Mouse (Mus musculus): ENCODE measurements around the gene Il11ra1. TPM values are rescaled to one million over a fixed set of nuclear protein-coding genes. Genes with fewer than 3 reads are reported as not detected.

Il11ra1 gene
- total and polyA plus RNA-seq, 3 experiments: 79.9 to 99.3 (median 88.2) TPM

DNA sequence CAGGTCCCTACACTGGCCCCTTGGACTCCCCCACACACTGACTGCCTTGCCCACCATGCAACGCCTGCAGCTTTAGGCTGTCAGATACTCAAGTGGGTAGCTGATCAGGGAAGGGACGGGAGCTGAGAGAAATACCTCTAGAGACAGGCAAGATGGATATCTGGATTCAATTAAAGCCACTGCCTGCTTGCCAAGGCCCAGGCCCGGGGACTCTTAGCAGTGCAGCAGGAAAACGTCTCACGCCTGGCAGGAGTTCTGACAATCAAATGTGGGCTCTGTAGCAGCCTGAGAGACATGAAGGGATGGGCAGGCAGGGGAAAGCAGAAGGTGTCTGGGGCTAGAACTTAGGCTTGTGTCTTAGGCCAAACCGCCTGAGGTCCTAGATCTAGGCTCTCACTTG, 17.0 kb downstream of the Il11ra1 start:
- Histone ChIP-seq H3K4me3 (no peak overlapping the region), H3K79me2 (replicated peaks; ENCODE audit: control insufficient read depth, insufficient read depth, low read length) (no peaks in the 10 kb centered on the region), H3K27ac (no peak overlapping the region), H3K36me3 (ENCODE audit: control insufficient read depth, insufficient read depth, low read length) (no peaks in the 10 kb centered on the region), H3K27me3 (ENCODE audit: control insufficient read depth, insufficient read depth, low read length) (no peaks in the 10 kb centered on the region), H3K9ac (ENCODE audit: low read depth, low read length) (no peak overlapping the region), H3K4me1 (ENCODE audit: control insufficient read depth, insufficient read depth, low read length) (peaks cover 5% of the 10 kb centered on the region)
- TF ChIP-seq POLR2A (IDR thresholded peaks at IDR 0.05; ENCODE audit: insufficient read depth, low read depth, low read length) (no peak), EP300 (IDR thresholded peaks at IDR 0.05; ENCODE audit: insufficient read depth, low read depth, low read length) (no peak), CTCF (IDR thresholded peaks at IDR 0.05) (no peak)
- WGBS: 69% methylated on average over 6 of the region's 6 CpGs
- intact Hi-C loops (cut with DNase I): no loop called here
- DNase-seq: no peak

DNA sequence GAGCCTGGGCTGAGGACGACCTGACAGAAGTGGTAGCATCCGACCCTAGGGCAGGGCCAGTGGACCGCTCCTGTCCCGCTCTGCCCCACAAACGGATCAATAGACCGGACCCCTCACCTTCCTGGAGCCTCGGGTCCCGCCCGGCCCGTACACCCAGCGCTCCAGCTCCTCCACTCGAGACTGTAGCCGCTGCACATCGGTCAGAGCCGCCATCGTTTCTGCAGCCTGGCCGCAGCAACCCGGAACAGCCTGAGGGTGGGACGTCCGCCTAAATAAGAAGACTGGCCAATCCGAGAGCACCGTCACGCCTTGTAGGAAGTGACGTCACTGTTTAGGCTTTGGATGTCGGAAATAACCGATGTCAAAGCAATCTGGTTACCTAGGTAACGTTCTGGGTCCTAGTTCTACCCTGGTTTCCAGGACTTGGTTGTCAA, 23.1 kb downstream of the Il11ra1 start, which contains the start of gene Dctn3:
Gene Dctn3 (minus strand): TSS at position 253 of the 434 bp plus-strand sequence.
- Histone ChIP-seq H3K9ac (ENCODE audit: low read depth, low read length) (peak within 1 kb of the TSS; percentile 94), H3K79me2 (replicated peaks; ENCODE audit: control insufficient read depth, insufficient read depth, low read length) (no peaks in the 10 kb centered on the region), H3K4me1 (ENCODE audit: control insufficient read depth, insufficient read depth, low read length) (peaks cover 4% of the 10 kb centered on the region), H3K27ac (peak within 1 kb of the TSS; percentile 47), H3K36me3 (ENCODE audit: control insufficient read depth, insufficient read depth, low read length) (no peaks in the 10 kb centered on the region; the same call in 1 of the 2 replicates), H3K4me3 (peak within 1 kb of the TSS; percentile 95), H3K27me3 (ENCODE audit: control insufficient read depth, insufficient read depth, low read length) (peaks cover 6% of the 10 kb centered on the region)
- peak; percentile 85 to 91 for DNase-seq
- WGBS: under 1% methylated on average over 27 of the region's 27 CpGs
- intact Hi-C loops (cut with DNase I): loop anchor here (2.0 kb wide), 1 partner anchor 14 kb away; no protein-coding TSS in a partner anchor
- TF ChIP-seq POLR2A (IDR thresholded peaks at IDR 0.05; ENCODE audit: insufficient read depth, low read depth, low read length) (peak; percentile 92), EP300 (IDR thresholded peaks at IDR 0.05; ENCODE audit: insufficient read depth, low read depth, low read length) (no peak)

DNA sequence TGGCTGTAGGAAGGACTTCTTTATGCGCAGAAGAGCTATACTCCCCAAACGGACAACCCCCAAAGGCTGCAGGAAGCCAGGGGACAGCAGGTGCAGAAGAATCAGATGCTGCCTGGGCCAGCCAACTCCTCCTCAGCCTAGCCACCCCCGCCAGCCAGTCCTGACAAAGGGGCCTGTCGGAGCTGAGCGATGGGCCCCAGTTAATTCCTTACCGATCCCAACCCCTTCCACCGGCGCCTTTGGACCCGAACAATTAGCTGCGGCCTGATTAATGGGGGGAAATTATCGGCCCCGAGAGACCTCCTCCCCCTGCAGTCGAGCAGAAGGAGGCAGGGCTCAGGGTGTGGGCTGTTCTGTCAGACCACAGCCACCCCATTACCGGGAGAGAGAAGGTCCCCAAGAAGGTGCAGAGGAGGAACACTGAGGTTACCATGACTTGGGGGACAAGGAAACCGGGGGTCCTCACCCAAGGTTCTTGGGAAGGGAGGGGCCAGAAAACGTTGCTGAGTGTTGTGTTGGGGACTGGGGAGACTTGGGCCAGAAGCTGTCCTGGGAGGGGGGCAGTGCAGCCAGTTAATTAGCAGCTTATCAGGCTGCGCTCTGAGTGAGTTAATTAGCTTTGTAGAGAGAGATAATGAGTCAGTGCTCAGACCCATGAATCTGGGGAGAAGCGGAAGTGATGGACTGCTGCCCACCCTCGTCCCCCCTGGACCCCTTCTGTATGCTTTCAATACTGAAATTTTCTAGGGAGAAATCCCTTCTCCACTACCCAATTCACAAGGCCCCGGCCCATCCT, 27.2 kb downstream of the Il11ra1 start:
- intact Hi-C loops (cut with DNase I): no loop called here
- Histone ChIP-seq H3K4me3 (no peak overlapping the region), H3K9ac (ENCODE audit: low read depth, low read length) (no peak overlapping the region), H3K27me3 (ENCODE audit: control insufficient read depth, insufficient read depth, low read length) (peaks cover 11% of the 10 kb centered on the region), H3K4me1 (ENCODE audit: control insufficient read depth, insufficient read depth, low read length) (peaks cover 3% of the 10 kb centered on the region), H3K36me3 (ENCODE audit: control insufficient read depth, insufficient read depth, low read length) (no peaks in the 10 kb centered on the region; the same call in 1 of the 2 replicates), H3K79me2 (replicated peaks; ENCODE audit: control insufficient read depth, insufficient read depth, low read length) (no peaks in the 10 kb centered on the region), H3K27ac (no peak overlapping the region)
- no peak for DNase-seq
- WGBS: 22% methylated on average over 20 of the region's 20 CpGs
- TF ChIP-seq POLR2A (IDR thresholded peaks at IDR 0.05; ENCODE audit: insufficient read depth, low read depth, low read length) (no peak), EP300 (IDR thresholded peaks at IDR 0.05; ENCODE audit: insufficient read depth, low read depth, low read length) (no peak), CTCF (IDR thresholded peaks at IDR 0.05) (no peak)

DNA sequence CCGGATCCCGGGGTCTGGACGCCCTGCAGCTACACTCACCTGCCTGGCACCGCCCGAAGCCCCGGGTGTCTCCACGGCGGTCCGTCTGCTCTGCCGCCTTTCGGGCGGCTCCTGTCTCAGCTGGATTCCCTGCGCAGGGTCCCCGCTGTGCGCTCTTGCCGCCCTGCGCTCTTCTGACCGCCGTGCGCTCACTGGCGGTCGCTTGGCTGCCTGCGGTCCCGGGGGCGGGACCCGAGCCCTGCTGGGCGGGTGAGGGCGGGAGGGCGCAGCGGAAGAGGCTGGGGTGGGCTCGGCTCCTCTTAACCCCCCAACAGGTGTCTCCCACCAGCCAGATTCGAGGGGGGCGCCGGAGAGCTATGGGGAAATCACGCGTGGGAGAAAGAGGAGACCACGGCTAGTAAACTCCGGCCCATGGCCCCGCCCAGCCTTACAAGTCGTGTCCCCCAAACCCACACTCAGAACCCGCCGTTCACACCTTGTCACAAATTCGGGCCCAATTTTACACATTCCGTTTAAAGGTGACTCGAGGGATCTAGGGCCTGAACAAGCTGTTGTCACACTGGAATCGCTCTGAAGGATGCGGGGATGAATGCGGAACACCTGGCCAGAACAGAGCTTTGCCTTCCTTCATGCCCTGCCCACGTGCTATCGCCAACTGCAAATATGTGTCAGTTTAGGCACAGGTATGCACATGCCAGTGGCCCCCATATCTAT, 31.4 kb downstream of the Il11ra1 start, which contains the start of gene Arid3c:
Gene Arid3c (minus strand): TSS at position 91 of the 714 bp plus-strand sequence.
- intact Hi-C loops (cut with DNase I): no loop called here
- Histone ChIP-seq H3K27ac (no peak within 1 kb of the TSS), H3K36me3 (ENCODE audit: control insufficient read depth, insufficient read depth, low read length) (no peaks in the 10 kb centered on the region), H3K4me1 (ENCODE audit: control insufficient read depth, insufficient read depth, low read length) (no peaks in the 10 kb centered on the region), H3K79me2 (replicated peaks; ENCODE audit: control insufficient read depth, insufficient read depth, low read length) (no peaks in the 10 kb centered on the region), H3K9ac (ENCODE audit: low read depth, low read length) (no peak within 1 kb of the TSS), H3K27me3 (ENCODE audit: control insufficient read depth, insufficient read depth, low read length) (peaks cover 11% of the 10 kb centered on the region), H3K4me3 (peak within 1 kb of the TSS; percentile 20; the same call in 1 of the 2 replicates)
- no peak for TF ChIP-seq EP300 (IDR thresholded peaks at IDR 0.05; ENCODE audit: insufficient read depth, low read depth, low read length)
- no peak for TF ChIP-seq CTCF (IDR thresholded peaks at IDR 0.05)
- TF ChIP-seq POLR2A (IDR thresholded peaks at IDR 0.05; ENCODE audit: insufficient read depth, low read depth, low read length): no peak
- 2% methylated on average over 47 of the region's 50 CpGs for WGBS
- DNase-seq: no peak

GRCm38 (mm10) chr4:41737602-41738255, 37.9 kb downstream of the Il11ra1 start:
- Histone ChIP-seq H3K9ac (ENCODE audit: low read depth, low read length) (no peak overlapping the region), H3K27ac (no peak overlapping the region), H3K36me3 (ENCODE audit: control insufficient read depth, insufficient read depth, low read length) (no peaks in the 10 kb centered on the region), H3K4me1 (ENCODE audit: control insufficient read depth, insufficient read depth, low read length) (peaks cover 5% of the 10 kb centered on the region), H3K4me3 (no peak overlapping the region), H3K27me3 (ENCODE audit: control insufficient read depth, insufficient read depth, low read length) (peaks cover 1% of the 10 kb centered on the region), H3K79me2 (replicated peaks; ENCODE audit: control insufficient read depth, insufficient read depth, low read length) (no peaks in the 10 kb centered on the region)
- no peak for TF ChIP-seq POLR2A (IDR thresholded peaks at IDR 0.05; ENCODE audit: insufficient read depth, low read depth, low read length)
- peak; percentile 88 for TF ChIP-seq CTCF (IDR thresholded peaks at IDR 0.05)
- peak; percentile 88 for TF ChIP-seq EP300 (IDR thresholded peaks at IDR 0.05; ENCODE audit: insufficient read depth, low read depth, low read length)
- 22% methylated on average over 8 of the region's 8 CpGs for WGBS
- intact Hi-C loops (cut with DNase I): loop anchor here (1.0 to 2.0 kb wide), 2 partner anchors 15 to 23 kb away; partner anchors contain the start of gene Dctn3
- DNase-seq: peak; percentile 77 to 78

Data from heart, adult 2 months (tissue).